Mouse (Mus musculus): ENCODE measurements around the gene Dhcr7. TPM values are rescaled to one million over a fixed set of nuclear protein-coding genes. Genes with fewer than 3 reads are reported as not detected.

The Dhcr7 gene
- polyA plus RNA-seq, 1 experiment from 2014 or later = 95.7 TPM

DNA sequence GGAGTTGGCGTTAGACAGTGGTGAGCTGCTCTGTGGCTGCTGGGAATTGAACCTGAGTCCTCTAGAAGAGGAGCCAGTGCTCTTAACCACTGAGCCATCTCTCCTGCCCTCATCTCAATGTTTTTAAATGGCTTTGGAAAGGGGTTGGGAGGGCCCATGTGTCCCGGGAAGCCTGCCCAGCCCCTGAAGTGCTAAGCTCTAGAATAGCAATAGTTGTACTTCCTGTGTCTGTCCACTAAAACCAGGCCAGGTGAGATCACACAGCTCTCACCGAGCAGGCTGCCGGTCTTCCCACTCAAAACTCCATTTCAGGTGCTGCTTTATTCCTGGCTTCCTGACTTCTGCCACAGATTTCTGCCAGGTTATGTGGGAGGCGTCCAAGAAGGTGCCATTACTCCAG is 17.2 kb downstream of the Dhcr7 start:
- DNase-seq (ENCODE audit: low spot score) = no peak
- peaks cover 94% of the 10 kb centered on the region for H3K36me3 ChIP-seq
- H3K9me3 ChIP-seq = no peaks in the 10 kb centered on the region
- H3K27me3 ChIP-seq (ENCODE audit: insufficient read depth, poor library complexity, severe bottlenecking) = no peaks in the 10 kb centered on the region
- H3K4me1 ChIP-seq (replicated peaks) = 0 out of 2 replicates have a peak, but pooled peaks cover 2% of the 10 kb centered on the region
- no peak overlapping the region for H3K27ac ChIP-seq
- H3K4me3 ChIP-seq = no peak overlapping the region
- WGBS = 92% methylated on average over 5 of the region's 5 CpGs

DNA sequence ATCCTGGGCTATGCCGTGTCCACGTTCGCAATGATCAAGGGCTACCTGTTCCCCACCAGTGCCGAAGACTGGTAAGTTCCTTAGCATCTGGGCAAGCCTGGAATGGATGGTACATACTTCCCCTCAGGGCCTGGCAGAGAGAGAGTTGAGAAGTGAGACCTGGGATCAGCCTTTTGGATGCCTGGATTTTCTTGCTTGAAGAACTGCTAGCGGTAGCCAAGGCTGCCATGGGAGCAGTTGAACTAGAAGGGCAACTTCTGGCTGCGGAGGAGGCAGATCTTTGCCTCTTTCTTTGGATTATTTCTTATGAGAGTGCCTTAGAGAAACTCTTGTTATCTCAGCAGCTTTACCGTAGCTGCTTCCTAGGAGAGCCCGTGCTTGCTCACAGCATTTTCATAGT is 18.4 kb downstream of the Dhcr7 start:
- DNase-seq (ENCODE audit: low spot score) = no peak
- Histone ChIP-seq H3K9me3 (no peaks in the 10 kb centered on the region), H3K27me3 (ENCODE audit: insufficient read depth, poor library complexity, severe bottlenecking) (no peaks in the 10 kb centered on the region), H3K4me3 (no peak overlapping the region), H3K36me3 (peaks cover 100% of the 10 kb centered on the region), H3K27ac (no peak overlapping the region), H3K4me1 (replicated peaks) (no peaks in the 10 kb centered on the region)
- WGBS = 95% methylated on average over 8 of the region's 8 CpGs

DNA sequence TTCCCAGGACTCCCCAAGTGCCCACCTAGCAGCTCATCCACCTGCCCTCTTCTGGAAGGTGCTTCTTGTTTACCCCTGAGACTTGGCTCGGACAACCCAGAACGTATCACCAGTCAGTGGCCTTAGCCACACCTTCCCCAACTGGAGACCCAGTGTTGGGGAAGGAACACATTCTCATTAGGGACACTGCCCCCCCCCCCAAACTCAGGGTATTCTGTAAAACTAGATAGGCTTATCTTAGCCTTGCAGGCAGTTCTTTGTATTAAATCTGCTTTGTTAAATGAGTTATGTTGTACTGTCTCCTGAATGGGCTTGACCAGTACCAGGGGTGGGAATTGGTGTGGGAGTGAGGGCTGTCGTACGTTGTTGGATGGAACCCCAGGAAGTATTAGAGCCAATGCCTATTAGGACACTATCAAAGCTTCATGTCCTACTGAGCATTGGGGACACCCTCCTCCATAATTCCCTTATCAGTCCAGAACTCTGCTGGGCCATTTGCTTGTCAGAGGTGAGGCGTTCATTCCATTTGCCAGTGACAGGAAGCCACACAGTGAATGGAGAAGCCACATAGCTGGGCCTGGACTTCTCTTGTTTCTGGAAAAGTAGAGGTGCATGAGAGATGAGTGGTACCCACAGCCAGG is 25.3 kb downstream of the Dhcr7 start:
- 93% methylated on average over 5 of the region's 5 CpGs for WGBS
- no peak for DNase-seq (ENCODE audit: low spot score)

GRCm38 (mm10) chr7:143848768-143849482 is 26.0 kb downstream of the Dhcr7 start:
- Histone ChIP-seq H3K9me3 (no peaks in the 10 kb centered on the region), H3K4me1 (replicated peaks) (no peaks in the 10 kb centered on the region), H3K36me3 (peaks cover 53% of the 10 kb centered on the region), H3K27me3 (ENCODE audit: insufficient read depth, poor library complexity, severe bottlenecking) (no peaks in the 10 kb centered on the region), H3K27ac (no peak overlapping the region), H3K4me3 (no peak overlapping the region)
- 97% methylated on average over 7 of the region's 8 CpGs for WGBS
- DNase-seq (ENCODE audit: low spot score) = no peak

More for the DNA sequence above, 25.3 kb downstream of the Dhcr7 start:
- Histone ChIP-seq H3K36me3 (peaks cover 60% of the 10 kb centered on the region), H3K4me3 (no peak overlapping the region), H3K27ac (no peak overlapping the region), H3K27me3 (ENCODE audit: insufficient read depth, poor library complexity, severe bottlenecking) (no peaks in the 10 kb centered on the region), H3K9me3 (no peaks in the 10 kb centered on the region), H3K4me1 (replicated peaks) (no peaks in the 10 kb centered on the region)

GRCm38 (mm10) chr7:143866538-143866937 is 43.6 kb downstream of the Dhcr7 start, which contains the start of gene Gm498:
Gm498 (plus strand) TSS chr7:143866838.
- DNase-seq (ENCODE audit: low spot score) = no peak
- no peak within 1 kb of the TSS for H3K27ac ChIP-seq
- H3K4me3 ChIP-seq = no peak within 1 kb of the TSS
- 84% methylated on average over 2 of the region's 2 CpGs for WGBS
- H3K9me3 ChIP-seq = no peaks in the 10 kb centered on the region
- H3K36me3 ChIP-seq = no peaks in the 10 kb centered on the region
- H3K27me3 ChIP-seq (ENCODE audit: insufficient read depth, poor library complexity, severe bottlenecking) = no peaks in the 10 kb centered on the region
- no peaks in the 10 kb centered on the region for H3K4me1 ChIP-seq (replicated peaks)

- Histone ChIP-seq H3K4me1 (replicated peaks) (no peaks in the 10 kb centered on the region), H3K36me3 (no peaks in the 10 kb centered on the region), H3K27ac (no peak overlapping the region), H3K9me3 (0 out of 2 replicates have a peak, but pooled peaks cover 4% of the 10 kb centered on the region), H3K4me3 (no peak overlapping the region), H3K27me3 (ENCODE audit: insufficient read depth, poor library complexity, severe bottlenecking) (no peaks in the 10 kb centered on the region)
- DNase-seq (ENCODE audit: low spot score) = no peak
- 86% methylated on average over 4 of the region's 4 CpGs for WGBS
Observed at GRCm38 (mm10) chr7:143868874-143869273, 45.9 kb downstream of the Dhcr7 start.

DNA sequence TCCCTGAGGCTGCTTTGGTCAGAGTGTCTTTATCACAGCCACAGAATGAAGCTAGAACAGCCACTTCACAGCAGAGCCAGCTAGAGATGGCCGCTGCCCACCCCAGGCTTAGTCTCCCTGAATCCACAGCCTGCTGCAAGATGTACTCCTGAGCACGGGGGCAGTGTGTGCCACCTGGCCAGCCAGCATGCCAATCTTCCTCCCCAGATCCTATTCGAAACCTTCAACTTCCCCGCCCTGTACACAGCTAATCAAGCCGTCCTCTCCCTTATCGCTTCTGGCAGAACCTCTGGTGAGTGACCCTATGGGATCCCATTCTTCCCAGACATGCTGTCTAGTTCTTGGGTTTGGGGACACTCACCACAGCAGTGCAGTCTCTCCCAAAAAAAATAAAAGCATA is 60.8 kb downstream of the Dhcr7 start:
- H3K4me1 ChIP-seq (replicated peaks) = no peaks in the 10 kb centered on the region
- no peaks in the 10 kb centered on the region for H3K9me3 ChIP-seq
- H3K4me3 ChIP-seq = no peak overlapping the region
- no peaks in the 10 kb centered on the region for H3K36me3 ChIP-seq
- H3K27ac ChIP-seq = no peak overlapping the region
- 82% methylated on average over 6 of the region's 6 CpGs for WGBS
- no peak for DNase-seq (ENCODE audit: low spot score)
- H3K27me3 ChIP-seq (ENCODE audit: insufficient read depth, poor library complexity, severe bottlenecking) = no peaks in the 10 kb centered on the region

DNA sequence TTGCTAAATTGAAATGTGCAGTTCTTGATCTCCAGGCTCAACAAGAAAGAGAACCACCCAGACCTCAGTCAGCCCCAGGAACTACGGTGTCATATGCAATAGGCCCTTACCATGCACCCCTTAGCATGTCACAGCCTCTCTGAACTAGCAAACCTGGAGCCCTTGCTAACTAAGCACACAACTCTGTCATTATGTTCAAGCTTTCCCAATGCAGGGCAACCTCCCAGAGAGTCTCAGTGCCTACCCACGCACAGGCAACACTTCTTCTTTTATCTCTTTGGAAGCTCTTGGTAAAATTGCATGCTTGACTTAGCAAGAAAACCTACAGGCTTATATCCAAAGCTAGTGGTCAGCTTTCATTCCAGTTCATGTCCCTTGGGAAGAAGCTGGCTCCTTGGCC is 68.2 kb downstream of the Dhcr7 start:
- Histone ChIP-seq H3K27ac (no peak overlapping the region), H3K27me3 (ENCODE audit: insufficient read depth, poor library complexity, severe bottlenecking) (no peaks in the 10 kb centered on the region), H3K4me3 (no peak overlapping the region), H3K4me1 (replicated peaks) (peaks cover 3% of the 10 kb centered on the region; the same call in 1 of the 2 replicates), H3K9me3 (no peaks in the 10 kb centered on the region), H3K36me3 (no peaks in the 10 kb centered on the region)
- no peak for DNase-seq (ENCODE audit: low spot score)
- WGBS = 70% methylated on average over 2 of the region's 2 CpGs

GRCm38 (mm10) chr7:143892361-143892760 is 69.4 kb downstream of the Dhcr7 start:
- peaks cover 3% of the 10 kb centered on the region; the same call in 1 of the 2 replicates for H3K4me1 ChIP-seq (replicated peaks)
- H3K27me3 ChIP-seq (ENCODE audit: insufficient read depth, poor library complexity, severe bottlenecking) = no peaks in the 10 kb centered on the region
- no peak overlapping the region for H3K27ac ChIP-seq
- no peak for DNase-seq (ENCODE audit: low spot score)
- H3K9me3 ChIP-seq = no peaks in the 10 kb centered on the region
- WGBS = 58% methylated on average over 2 of the region's 2 CpGs
- H3K4me3 ChIP-seq = no peak overlapping the region
- no peaks in the 10 kb centered on the region for H3K36me3 ChIP-seq

Other genes starting within 250 kb of the Dhcr7 start
- 75.5 and 77.0 TPM in 2 replicates for gene Cars, start 223.1 kb upstream of the Dhcr7 start, polyA plus RNA-seq (2016; fragmentation: Nextera tagmentation; extraction: Ambion mirVana)
- gene Tnfrsf26, start 194.4 kb upstream of the Dhcr7 start, polyA plus RNA-seq (2016; fragmentation: Nextera tagmentation; extraction: Ambion mirVana) = 0.18 and 0.31 TPM in 2 replicates
- 8.3 and 9.7 TPM in 2 replicates for gene Tnfrsf22, start 173.5 kb upstream of the Dhcr7 start, polyA plus RNA-seq (2016; fragmentation: Nextera tagmentation; extraction: Ambion mirVana)
- 0.30 and 0.50 TPM in 2 replicates for gene Tnfrsf23, start 137.3 kb upstream of the Dhcr7 start, polyA plus RNA-seq (2016; fragmentation: Nextera tagmentation; extraction: Ambion mirVana)
- gene Osbpl5, start 66.2 kb upstream of the Dhcr7 start, polyA plus RNA-seq (2016; fragmentation: Nextera tagmentation; extraction: Ambion mirVana) = 15.8 and 20.8 TPM in 2 replicates
- not detected in 2 replicates for gene Mrgprg, start 56.2 kb upstream of the Dhcr7 start, polyA plus RNA-seq (2016; fragmentation: Nextera tagmentation; extraction: Ambion mirVana)
- 2.2 and 2.7 TPM in 2 replicates for gene Mrgpre, start 38.6 kb upstream of the Dhcr7 start, polyA plus RNA-seq (2016; fragmentation: Nextera tagmentation; extraction: Ambion mirVana)
- 9.0 and 9.5 TPM in 2 replicates for gene Nadsyn1, start 296 bp upstream of the Dhcr7 start, polyA plus RNA-seq (2016; fragmentation: Nextera tagmentation; extraction: Ambion mirVana)
- gene Gm498, start 43.7 kb downstream of the Dhcr7 start, polyA plus RNA-seq (2016; fragmentation: Nextera tagmentation; extraction: Ambion mirVana) = not detected in 2 replicates
- 0.95 and 1.6 TPM in 2 replicates for gene Shank2, start 178.8 kb downstream of the Dhcr7 start, polyA plus RNA-seq (2016; fragmentation: Nextera tagmentation; extraction: Ambion mirVana)

All from hindbrain, embryonic 10.5 days (tissue).